Mouse (Mus musculus) hindbrain, embryonic 16.5 days (tissue): ENCODE results near the gene Ptgds. TPM values are rescaled to one million over a fixed set of nuclear protein-coding genes. Genes with fewer than 3 reads are reported as not detected.

Source experiments
- ATAC-seq: fragments of 200-750 bp; cut with Nextera tagmentation; 2 replicates; pipeline ENCODE4 v1.8.0; 2017; ENCODE audit warnings: moderate TSS enrichment, moderate library complexity
- H3K27ac ChIP-seq: fragments of 300-500 bp; sonication (generic); 2 replicates; pipeline ENCODE4 v1.5.1; 2014; ENCODE audit warnings: low read depth, mild to moderate bottlenecking, control low read depth, low read length, moderate library complexity
- H3K27me3 ChIP-seq: fragments of 300-500 bp; sonication (generic); replicated peaks from 2 replicates; pipeline ENCODE4 v1.6.1; 2014; ENCODE audit warnings: low read length; ENCODE audit not compliant: control insufficient read depth, insufficient read depth
- H3K36me3 ChIP-seq: fragments of 300-500 bp; sonication (generic); 2 replicates; pipeline ENCODE4 v1.6.1; 2014; ENCODE audit warnings: mild to moderate bottlenecking, low read length, moderate library complexity, mixed read lengths; ENCODE audit not compliant: control insufficient read depth, insufficient read depth
- H3K4me1 ChIP-seq: fragments of 300-500 bp; sonication (generic); 2 replicates; pipeline ENCODE4 v1.6.1; 2014; ENCODE audit warnings: low read depth, low read length; ENCODE audit not compliant: control insufficient read depth, insufficient read depth
- H3K4me2 ChIP-seq: fragments of 300-500 bp; sonication (generic); 2 replicates; pipeline ENCODE4 v1.6.1; 2014; ENCODE audit warnings: mild to moderate bottlenecking, low read length, control low read depth, moderate library complexity
- H3K4me3 ChIP-seq: fragments of 300-500 bp; sonication (generic); 2 replicates; pipeline ENCODE4 v1.5.1; 2014; ENCODE audit warnings: mild to moderate bottlenecking, low read length, control low read depth, moderate library complexity
- H3K9ac ChIP-seq: fragments of 300-500 bp; sonication (generic); 2 replicates; pipeline ENCODE4 v1.6.1; 2014; ENCODE audit warnings: low read depth, mild to moderate bottlenecking, control low read depth, low read length, moderate library complexity
- H3K9me3 ChIP-seq: fragments of 300-500 bp; sonication (generic); 2 replicates; pipeline ENCODE4 v1.6.1; 2014; ENCODE audit warnings: mild to moderate bottlenecking, low read length, moderate library complexity; ENCODE audit not compliant: control insufficient read depth
- WGBS: fragments of 180-500 bp; shearing (Covaris S2); extraction: QIAGEN DNeasy Blood & Tissue Kit; methylation state at CpG from one replicate; pipeline ENCODE4 v1.1.7; 2014; 5-methylcytosine and 5-hydroxymethylcytosine counted together
- polyA plus RNA-seq: library from polyadenylated mRNA; unstranded; fragments of >200 nt; fragmentation: Nextera tagmentation; extraction: Ambion mirVana; gene quantifications from 2 replicates; pipeline ENCODE4 v1.2.1, GENCODE M21; 2015

Gene Ptgds
- polyA plus RNA-seq, 1 experiment from 2014 or later = 1,173 TPM

DNA sequence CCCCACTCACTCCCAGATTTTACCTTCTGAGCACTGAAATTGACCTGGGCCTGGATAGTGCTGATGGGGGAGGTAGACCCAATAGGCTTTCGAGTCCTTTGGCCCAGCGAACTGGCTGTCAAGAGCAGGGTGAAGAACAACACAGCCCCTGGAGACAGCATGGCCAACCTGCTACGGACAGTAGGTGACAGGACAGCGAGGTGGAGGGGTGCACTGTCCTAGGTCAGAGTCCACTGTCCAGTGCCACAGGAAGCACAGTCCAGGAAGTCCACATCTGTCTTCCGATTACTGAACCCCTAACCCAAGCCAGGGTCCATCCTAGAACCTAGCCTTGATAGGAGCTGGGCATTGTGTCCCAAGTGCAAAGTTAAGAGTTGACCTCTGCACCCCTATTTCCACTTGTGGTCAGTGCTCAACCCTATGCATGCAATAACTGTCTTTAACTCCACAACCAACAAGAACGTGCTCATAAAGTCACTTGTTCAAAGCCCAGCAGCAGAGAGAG lies 30.3 kb upstream of the Ptgds start:
- Histone ChIP-seq H3K4me1 (peaks cover 14% of the 10 kb centered on the region), H3K4me3 (peak overlapping the region; percentile 76), H3K36me3 (peaks cover 13% of the 10 kb centered on the region), H3K9ac (peak overlapping the region; percentile 65), H3K27ac (peak overlapping the region; percentile 73), H3K4me2 (peak overlapping the region; percentile 87), H3K27me3 (no peaks in the 10 kb centered on the region), H3K9me3 (no peaks in the 10 kb centered on the region)
- peak; percentile 7 for ATAC-seq
- WGBS = 69% methylated on average over 6 of the region's 6 CpGs

DNA sequence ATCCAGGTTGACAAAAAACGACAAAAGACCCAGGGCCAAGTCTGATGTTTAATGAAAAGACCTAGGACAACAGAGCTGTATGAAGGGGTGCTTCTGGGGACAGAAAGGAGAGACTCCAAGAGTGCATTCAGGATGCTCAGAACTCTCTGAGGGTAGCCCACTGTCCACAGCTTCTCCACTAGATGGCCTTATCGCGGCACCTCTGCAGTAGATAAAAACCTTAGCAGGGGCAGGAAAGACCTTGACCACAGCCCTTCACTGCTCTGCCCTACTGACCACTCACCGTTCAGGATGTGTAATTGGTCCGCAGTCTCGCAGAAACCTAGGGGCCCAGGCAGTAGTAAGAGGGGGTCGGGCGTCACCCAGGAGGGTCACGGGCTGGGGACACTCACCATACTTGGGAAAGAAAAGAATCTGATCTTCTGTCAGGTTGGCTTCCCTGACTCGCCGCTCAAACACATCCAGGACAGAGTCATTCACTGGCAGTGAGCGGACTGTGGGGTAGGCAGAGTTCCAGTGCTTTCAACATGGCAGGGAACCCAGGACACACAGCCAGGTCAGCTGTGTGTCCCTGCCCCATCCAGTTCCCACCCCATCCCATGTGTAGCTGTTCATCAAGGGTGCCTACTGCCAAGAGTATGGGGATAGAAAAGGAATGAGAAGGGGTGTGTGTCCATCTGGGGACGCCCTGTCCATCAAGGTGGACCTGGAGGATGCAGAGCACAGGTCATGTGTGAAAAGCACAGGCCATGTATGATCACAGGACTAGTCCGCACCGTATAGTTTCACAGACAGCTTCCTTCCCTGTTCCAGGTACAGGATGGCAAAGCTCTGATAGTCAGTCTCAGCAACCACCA lies 29.0 kb upstream of the Ptgds start:
- H3K27ac ChIP-seq = no peak overlapping the region
- WGBS = 74% methylated on average over 15 of the region's 15 CpGs
- no peaks in the 10 kb centered on the region for H3K27me3 ChIP-seq
- H3K4me1 ChIP-seq = peaks cover 14% of the 10 kb centered on the region
- no peak overlapping the region for H3K9ac ChIP-seq
- no peak for ATAC-seq
- no peaks in the 10 kb centered on the region for H3K9me3 ChIP-seq
- peaks cover 4% of the 10 kb centered on the region; the same call in 1 of the 2 replicates for H3K36me3 ChIP-seq
- no peak overlapping the region for H3K4me2 ChIP-seq
- no peak overlapping the region for H3K4me3 ChIP-seq

DNA sequence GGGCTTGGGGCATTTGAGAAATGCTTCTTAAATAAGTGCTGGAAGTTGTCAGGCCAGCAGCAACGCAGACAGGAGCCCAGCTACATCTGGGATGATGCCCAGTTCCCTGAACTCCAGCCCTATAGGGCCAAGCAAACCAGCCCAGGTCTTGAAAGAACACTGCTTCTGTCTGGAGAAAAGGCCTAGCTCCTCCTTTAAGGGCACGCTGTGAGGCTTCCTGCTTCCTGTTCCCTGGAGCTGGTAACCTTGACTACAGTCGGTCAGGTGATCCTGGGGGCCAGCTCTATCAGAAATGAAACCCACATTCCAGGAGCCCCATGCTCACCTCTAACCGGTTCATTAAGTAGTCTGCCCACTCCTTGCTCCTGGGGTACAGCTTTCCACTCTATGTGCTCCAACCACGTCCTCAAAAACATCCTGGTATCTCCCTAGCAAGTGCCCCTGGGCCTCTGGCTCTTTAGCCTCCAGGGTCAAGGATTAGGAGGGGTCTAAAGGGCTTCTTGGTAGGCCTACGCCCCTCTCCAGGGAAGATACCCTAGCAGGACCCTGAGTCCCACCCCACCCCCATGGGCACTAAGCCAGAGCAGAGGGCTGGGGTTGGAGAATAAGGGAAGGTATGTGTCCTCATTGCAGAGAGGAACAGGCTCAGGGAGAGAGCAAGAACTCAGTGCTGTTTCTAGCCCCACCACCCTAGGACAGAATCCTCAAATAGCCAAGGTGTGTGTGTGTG lies 28.2 kb upstream of the Ptgds start:
- no peak overlapping the region for H3K9ac ChIP-seq
- H3K27ac ChIP-seq = peak overlapping the region; percentile 29; the same call in 1 of the 2 replicates
- H3K27me3 ChIP-seq = no peaks in the 10 kb centered on the region
- no peak overlapping the region for H3K4me2 ChIP-seq
- ATAC-seq = no peak
- no peak overlapping the region for H3K4me3 ChIP-seq
- no peaks in the 10 kb centered on the region for H3K9me3 ChIP-seq
- WGBS = 64% methylated on average over 6 of the region's 6 CpGs
- peaks cover 14% of the 10 kb centered on the region for H3K4me1 ChIP-seq
- no peaks in the 10 kb centered on the region for H3K36me3 ChIP-seq

DNA sequence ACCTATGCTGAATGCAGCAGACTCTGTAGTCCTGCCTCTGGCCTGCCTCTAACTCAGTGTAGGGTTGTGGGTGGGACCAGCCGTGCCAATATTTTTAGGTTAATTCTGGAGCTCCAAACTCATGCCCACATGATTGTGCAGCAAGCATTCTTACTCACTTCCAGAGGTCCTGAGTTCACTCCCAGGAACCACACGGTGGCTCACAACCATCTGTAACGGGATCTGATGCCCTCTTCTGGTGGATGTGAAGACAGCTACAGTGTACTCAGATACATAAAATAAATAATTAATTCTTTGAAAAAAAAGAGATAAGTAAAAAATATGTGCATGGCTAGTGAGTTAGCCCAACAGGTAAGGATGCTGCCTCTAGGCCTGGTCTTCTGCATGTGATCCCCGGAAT lies 26.6 kb upstream of the Ptgds start:
- WGBS = 37% methylated on average over 4 of the region's 4 CpGs
- Histone ChIP-seq H3K36me3 (no peaks in the 10 kb centered on the region), H3K4me1 (peaks cover 6% of the 10 kb centered on the region), H3K4me3 (no peak overlapping the region), H3K27me3 (no peaks in the 10 kb centered on the region), H3K27ac (no peak overlapping the region), H3K9ac (no peak overlapping the region), H3K9me3 (no peaks in the 10 kb centered on the region), H3K4me2 (no peak overlapping the region)
- ATAC-seq = no peak

DNA sequence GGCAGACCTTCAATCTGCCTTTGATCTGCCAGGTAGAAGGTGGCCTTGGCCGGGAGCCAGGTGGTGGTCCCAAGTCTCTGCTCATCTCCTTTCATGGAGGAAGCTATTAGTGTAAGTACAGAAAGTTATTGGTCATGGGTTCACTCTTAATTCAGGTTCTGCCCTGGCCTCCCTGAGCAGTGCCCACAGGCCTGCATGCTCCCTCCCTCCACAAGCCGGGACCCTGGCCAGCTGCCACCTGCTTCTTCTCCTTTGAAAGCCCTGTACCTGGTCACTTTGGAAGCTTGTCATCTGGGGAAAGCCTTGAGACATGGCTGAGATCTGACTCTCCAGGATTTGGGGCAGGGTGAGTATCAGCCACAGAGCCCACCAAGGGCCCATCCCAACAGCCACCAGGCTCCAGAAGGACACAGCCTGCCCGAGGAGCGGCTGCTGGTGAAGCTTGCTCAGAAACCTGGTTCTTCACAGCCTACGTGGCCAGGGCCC lies 23.7 kb upstream of the Ptgds start, which contains the start of gene Lcn12:
Lcn12 (minus strand) TSS at position 436 of the 486 bp plus-strand sequence.
- H3K27me3 ChIP-seq = no peaks in the 10 kb centered on the region
- 91% methylated on average over 5 of the region's 5 CpGs for WGBS
- no peak within 1 kb of the TSS for H3K4me3 ChIP-seq
- no peak within 1 kb of the TSS for H3K9ac ChIP-seq
- ATAC-seq = no peak
- H3K4me2 ChIP-seq = no peak within 1 kb of the TSS
- no peaks in the 10 kb centered on the region for H3K4me1 ChIP-seq
- H3K9me3 ChIP-seq = no peaks in the 10 kb centered on the region
- no peaks in the 10 kb centered on the region for H3K36me3 ChIP-seq
- H3K27ac ChIP-seq = no peak within 1 kb of the TSS

DNA sequence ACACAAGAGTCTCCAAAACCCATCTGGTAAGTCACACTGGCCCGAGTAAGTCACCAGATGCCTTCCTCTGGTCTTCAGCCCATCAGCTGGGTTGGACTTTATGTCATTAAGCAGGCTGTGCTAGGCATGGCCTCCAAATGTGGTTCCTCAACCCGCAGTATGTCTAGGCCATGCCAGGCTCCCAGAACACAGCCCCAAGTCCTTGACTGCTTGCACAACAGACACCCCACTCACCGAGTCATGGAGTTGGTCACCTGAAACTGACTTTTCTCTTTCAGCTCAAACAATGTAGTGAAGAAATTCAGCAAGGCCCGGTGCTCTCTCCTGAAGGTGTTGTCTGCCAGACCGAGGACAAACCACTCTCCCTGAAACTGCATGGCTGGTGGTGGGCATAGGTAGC lies 23.1 kb upstream of the Ptgds start:
- WGBS = 80% methylated on average over 5 of the region's 5 CpGs
- H3K9ac ChIP-seq = no peak overlapping the region
- ATAC-seq = no peak

DNA sequence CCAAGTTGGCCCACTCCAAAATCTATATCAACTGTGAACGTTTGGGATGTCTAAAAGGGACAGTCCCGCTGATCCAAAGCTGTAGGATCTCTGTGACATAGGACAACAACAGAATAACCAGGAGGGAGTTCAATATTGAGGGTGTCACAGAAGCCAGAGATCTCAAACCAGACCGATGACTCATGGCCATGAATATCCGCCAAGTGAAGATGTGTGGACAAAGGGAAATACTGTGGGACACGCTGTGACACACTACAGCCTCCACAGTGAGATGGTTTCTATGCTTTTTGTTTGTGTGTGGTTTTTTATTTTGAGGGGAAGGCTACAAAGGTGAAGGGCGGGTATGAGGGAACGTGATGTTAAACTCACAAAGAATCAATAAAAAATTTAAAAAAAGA lies 18.8 kb upstream of the Ptgds start:
- Histone ChIP-seq H3K4me1 (no peaks in the 10 kb centered on the region), H3K27me3 (peaks cover 2% of the 10 kb centered on the region; the same call in 1 of the 2 replicates), H3K9me3 (no peaks in the 10 kb centered on the region), H3K9ac (no peak overlapping the region), H3K36me3 (no peaks in the 10 kb centered on the region), H3K27ac (no peak overlapping the region), H3K4me2 (no peak overlapping the region), H3K4me3 (no peak overlapping the region)
- 78% methylated on average over 7 of the region's 7 CpGs for WGBS
- no peak for ATAC-seq

More for the DNA sequence above, 23.1 kb upstream of the Ptgds start:
- Histone ChIP-seq H3K4me1 (no peaks in the 10 kb centered on the region), H3K9me3 (no peaks in the 10 kb centered on the region), H3K4me3 (no peak overlapping the region), H3K4me2 (no peak overlapping the region), H3K27me3 (peaks cover 2% of the 10 kb centered on the region; the same call in 1 of the 2 replicates), H3K36me3 (no peaks in the 10 kb centered on the region), H3K27ac (no peak overlapping the region)

DNA sequence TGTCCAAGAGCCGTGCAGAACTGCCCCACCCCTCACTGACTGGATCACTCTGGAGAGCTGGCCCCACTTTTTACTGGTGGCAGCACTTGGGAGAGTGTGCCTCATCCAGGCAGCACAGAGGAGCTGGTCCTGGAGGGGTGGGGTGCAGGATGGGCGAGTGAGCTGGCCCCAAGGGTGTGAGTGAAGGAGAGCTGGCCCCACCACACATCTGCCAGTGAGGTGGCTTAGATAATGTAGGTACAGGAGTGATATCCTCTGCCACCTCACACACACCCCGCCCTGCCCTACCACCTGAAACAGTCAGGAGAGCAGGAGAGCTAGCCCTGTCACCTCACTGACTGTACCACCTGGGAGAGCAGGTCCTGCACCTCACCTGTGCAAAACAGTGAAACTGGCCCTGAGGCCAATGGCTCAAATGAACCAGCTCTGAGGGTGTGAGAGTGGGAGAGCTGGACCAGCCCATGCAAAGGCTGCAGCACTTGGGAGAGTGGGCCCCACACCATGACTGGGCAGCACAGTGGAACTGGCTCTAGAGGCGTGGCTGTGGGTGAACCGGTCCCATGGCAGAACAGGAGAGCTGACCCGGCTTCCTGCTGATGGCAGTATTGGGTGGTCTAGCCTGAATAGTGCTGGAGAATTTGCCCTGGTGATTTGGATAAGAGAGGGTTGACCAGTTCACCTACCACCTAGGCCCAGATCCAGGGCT lies 18.3 kb upstream of the Ptgds start:
- Histone ChIP-seq H3K27ac (no peak overlapping the region), H3K4me3 (no peak overlapping the region), H3K27me3 (peaks cover 2% of the 10 kb centered on the region; the same call in 1 of the 2 replicates), H3K4me2 (no peak overlapping the region), H3K9ac (no peak overlapping the region), H3K4me1 (no peaks in the 10 kb centered on the region), H3K36me3 (no peaks in the 10 kb centered on the region), H3K9me3 (no peaks in the 10 kb centered on the region)
- 82% methylated on average over 6 of the region's 6 CpGs for whole genome bisulfite sequencing
- ATAC-seq = no peak
